Mouse (Mus musculus): Measurements from ENCODE around the gene Gm32687. TPM values are rescaled to one million over a fixed set of nuclear protein-coding genes. Genes with fewer than 3 reads are reported as not detected.

The Gm32687 gene
- 5.6 TPM for polyA plus RNA-seq (2014; fragmentation: Illumina TruSeq; extraction: RNeasy Lipid Tissue Mini Kit (QIAGEN cat#74804); ENCODE audit: low read depth, low replicate concordance)

GRCm38 (mm10) chr10:81863409-81864407, at the start of gene Gm32687:
TSS of gene Gm32687 (plus strand) at chr10:81863934.

GRCm38 (mm10) chr10:81929842-81930743, 66.4 kb downstream of the Gm32687 start, which contains the start of gene Zfp781:
TSS of gene Zfp781 (minus strand) at chr10:81930480.

Other genes starting within 250 kb of the Gm32687 start
- 18.6 TPM for gene Sirt6, start 236.1 kb upstream of the Gm32687 start, polyA plus RNA-seq (2014; fragmentation: Illumina TruSeq; extraction: RNeasy Lipid Tissue Mini Kit (QIAGEN cat#74804); ENCODE audit: low read depth, low replicate concordance)
- gene Ankrd24, start 235.4 kb upstream of the Gm32687 start, polyA plus RNA-seq (2014; fragmentation: Illumina TruSeq; extraction: RNeasy Lipid Tissue Mini Kit (QIAGEN cat#74804); ENCODE audit: low read depth, low replicate concordance): 21.9 TPM
- 3.5 TPM for gene Gm10778, start 214.9 kb upstream of the Gm32687 start, polyA plus RNA-seq (2014; fragmentation: Illumina TruSeq; extraction: RNeasy Lipid Tissue Mini Kit (QIAGEN cat#74804); ENCODE audit: low read depth, low replicate concordance)
- gene Zfp433, start 159.1 kb upstream of the Gm32687 start, polyA plus RNA-seq (2014; fragmentation: Illumina TruSeq; extraction: RNeasy Lipid Tissue Mini Kit (QIAGEN cat#74804); ENCODE audit: low read depth, low replicate concordance): 4.7 TPM
- gene Gm3055, start 92.8 kb upstream of the Gm32687 start, polyA plus RNA-seq (2014; fragmentation: Illumina TruSeq; extraction: RNeasy Lipid Tissue Mini Kit (QIAGEN cat#74804); ENCODE audit: low read depth, low replicate concordance): 4.1 TPM
- gene Gm4767, start 51.7 kb upstream of the Gm32687 start, polyA plus RNA-seq (2014; fragmentation: Illumina TruSeq; extraction: RNeasy Lipid Tissue Mini Kit (QIAGEN cat#74804); ENCODE audit: low read depth, low replicate concordance): 1.2 TPM
- 1.5 TPM for gene Zfp781, start 66.5 kb downstream of the Gm32687 start, polyA plus RNA-seq (2014; fragmentation: Illumina TruSeq; extraction: RNeasy Lipid Tissue Mini Kit (QIAGEN cat#74804); ENCODE audit: low read depth, low replicate concordance)
- 4.9 TPM for gene Zfp873, start 184.2 kb downstream of the Gm32687 start, polyA plus RNA-seq (2014; fragmentation: Illumina TruSeq; extraction: RNeasy Lipid Tissue Mini Kit (QIAGEN cat#74804); ENCODE audit: low read depth, low replicate concordance)
- gene BC024063, start 219.4 kb downstream of the Gm32687 start, polyA plus RNA-seq (2014; fragmentation: Illumina TruSeq; extraction: RNeasy Lipid Tissue Mini Kit (QIAGEN cat#74804); ENCODE audit: low read depth, low replicate concordance): 2.3 TPM